Mouse (Mus musculus) midbrain, embryonic 10.5 days (tissue): ENCODE measurements around the gene Tnfaip6. TPM values are rescaled to one million over a fixed set of nuclear protein-coding genes. Genes with fewer than 3 reads are reported as not detected.
"Not testable (repeated sequence)": the region's sequence is repeated elsewhere in the genome, so short reads cannot be mapped to it uniquely, and the experiment has no call there.

Experiments
- DNase-seq: peaks from one replicate; pipeline ENCODE4 v3.0.0-alpha.2; 2017; ENCODE audit warnings: low spot score
- H3K27ac ChIP-seq: fragments of 300-500 bp; sonication (generic); replicated peaks from 2 replicates; pipeline ENCODE4 v1.5.1; 2016; ENCODE audit warnings: mild to moderate bottlenecking
- H3K27me3 ChIP-seq: fragments of 300-500 bp; sonication (generic); 2 replicates; pipeline ENCODE4 v1.6.1; 2016; ENCODE audit warnings: low read depth, mild to moderate bottlenecking; ENCODE audit not compliant: poor library complexity, severe bottlenecking
- H3K36me3 ChIP-seq: fragments of 300-500 bp; sonication (generic); 2 replicates; pipeline ENCODE4 v1.6.1; 2016; ENCODE audit warnings: mild to moderate bottlenecking, moderate library complexity
- H3K4me1 ChIP-seq: fragments of 300-500 bp; sonication (generic); 2 replicates; pipeline ENCODE4 v1.6.1; 2016
- H3K4me3 ChIP-seq: fragments of 300-500 bp; sonication (generic); 2 replicates; pipeline ENCODE4 v1.5.1; 2016; ENCODE audit warnings: mild to moderate bottlenecking, moderate library complexity
- H3K9me3 ChIP-seq: fragments of 300-500 bp; sonication (generic); replicated peaks from 2 replicates; pipeline ENCODE4 v1.6.1; 2016; ENCODE audit warnings: mild to moderate bottlenecking
- WGBS: fragments of 180-500 bp; shearing (Covaris S2); methylation state at CpG from one replicate; pipeline ENCODE4 v1.1.7; 2016; 5-methylcytosine and 5-hydroxymethylcytosine counted together
- polyA plus RNA-seq: library from polyadenylated mRNA; unstranded; fragments of >200 nt; fragmentation: Nextera tagmentation; extraction: Ambion mirVana; gene quantifications from 2 replicates; pipeline ENCODE4 v1.2.1, GENCODE M21; 2016

Gene Tnfaip6
- 19.4 and 21.6 TPM in 2 replicates for polyA plus RNA-seq

GRCm38 (mm10) chr2:52037882-52038281 lies at the start of gene Tnfaip6:
Gene Tnfaip6 (plus strand): TSS chr2:52038009.
- Histone ChIP-seq H3K9me3 (no peaks in the 10 kb centered on the region), H3K4me1 (peaks cover 23% of the 10 kb centered on the region), H3K36me3 (no peaks in the 10 kb centered on the region), H3K27me3 (no peaks in the 10 kb centered on the region; the same call in 1 of the 2 replicates), H3K4me3 (peak within 1 kb of the TSS; percentile 61), H3K27ac (peak within 1 kb of the TSS; percentile 81)
- WGBS, result 1% methylated on average over 17 of the region's 17 CpGs
- DNase-seq, result peak; percentile 52

- no peak overlapping the region for H3K4me3 ChIP-seq
- DNase-seq, result no peak
- no peaks in the 10 kb centered on the region for H3K4me1 ChIP-seq
Measured at GRCm38 (mm10) chr2:51989559-51989958, 48.2 kb upstream of the Tnfaip6 start.

GRCm38 (mm10) chr2:51991447-51991846 lies 46.4 kb upstream of the Tnfaip6 start:
- Histone ChIP-seq H3K27ac (no peak overlapping the region), H3K4me1 (no peaks in the 10 kb centered on the region), H3K36me3 (no peaks in the 10 kb centered on the region), H3K9me3 (no peaks in the 10 kb centered on the region), H3K27me3 (no peaks in the 10 kb centered on the region), H3K4me3 (no peak overlapping the region)
- DNase-seq, result no peak
- 89% methylated on average over 6 of the region's 6 CpGs for WGBS

More at GRCm38 (mm10) chr2:51989559-51989958, 48.2 kb upstream of the Tnfaip6 start:
- no peaks in the 10 kb centered on the region for H3K27me3 ChIP-seq
- no peaks in the 10 kb centered on the region for H3K9me3 ChIP-seq
- no peaks in the 10 kb centered on the region for H3K36me3 ChIP-seq
- H3K27ac ChIP-seq, result no peak overlapping the region
- 91% methylated on average over 2 of the region's 2 CpGs for WGBS

GRCm38 (mm10) chr2:51999996-52000395 lies 37.8 kb upstream of the Tnfaip6 start:
- Histone ChIP-seq H3K27ac (no peak overlapping the region), H3K4me3 (no peak overlapping the region), H3K27me3 (no peaks in the 10 kb centered on the region), H3K4me1 (no peaks in the 10 kb centered on the region), H3K9me3 (no peaks in the 10 kb centered on the region), H3K36me3 (no peaks in the 10 kb centered on the region)
- WGBS, result 65% methylated on average over 7 of the region's 7 CpGs
- DNase-seq, result no peak

GRCm38 (mm10) chr2:52001521-52001920 lies 36.3 kb upstream of the Tnfaip6 start:
- Histone ChIP-seq H3K4me1 (no peaks in the 10 kb centered on the region), H3K36me3 (no peaks in the 10 kb centered on the region), H3K4me3 (no peak overlapping the region), H3K27me3 (no peaks in the 10 kb centered on the region), H3K9me3 (no peaks in the 10 kb centered on the region), H3K27ac (no peak overlapping the region)
- DNase-seq, result no peak
- WGBS, result 94% methylated on average over 8 of the region's 8 CpGs

GRCm38 (mm10) chr2:52002299-52002698 lies 35.5 kb upstream of the Tnfaip6 start:
- H3K27me3 ChIP-seq, H3K9me3 ChIP-seq, H3K27ac ChIP-seq, H3K4me1 ChIP-seq, DNase-seq, H3K4me3 ChIP-seq, H3K36me3 ChIP-seq: not testable (repeated sequence)
- 92% methylated on average over 10 of the region's 10 CpGs for WGBS

GRCm38 (mm10) chr2:52006380-52006779 lies 31.4 kb upstream of the Tnfaip6 start:
- no peaks in the 10 kb centered on the region for H3K4me1 ChIP-seq
- no peaks in the 10 kb centered on the region for H3K27me3 ChIP-seq
- no peak for DNase-seq
- no peak overlapping the region for H3K4me3 ChIP-seq
- no peaks in the 10 kb centered on the region for H3K9me3 ChIP-seq
- H3K27ac ChIP-seq, result no peak overlapping the region
- H3K36me3 ChIP-seq, result no peaks in the 10 kb centered on the region
- 70% methylated on average over 3 of the region's 3 CpGs for WGBS

GRCm38 (mm10) chr2:52011820-52012219 lies 26.0 kb upstream of the Tnfaip6 start:
- not testable (repeated sequence) for H3K36me3 ChIP-seq, DNase-seq, H3K27ac ChIP-seq, H3K9me3 ChIP-seq, H3K27me3 ChIP-seq, H3K4me3 ChIP-seq
- WGBS, result 77% methylated on average over 3 of the region's 3 CpGs
- H3K4me1 ChIP-seq, result peaks cover 12% of the 10 kb centered on the region

GRCm38 (mm10) chr2:52013306-52013820 lies 24.4 kb upstream of the Tnfaip6 start:
- WGBS, result 78% methylated on average over 9 of the region's 9 CpGs

GRCm38 (mm10) chr2:52016361-52016760 lies 21.4 kb upstream of the Tnfaip6 start:
- Histone ChIP-seq H3K27ac (0 out of 2 replicates have a peak overlapping the region, but pooled peaks have one; percentile 19), H3K4me1 (peaks cover 15% of the 10 kb centered on the region), H3K4me3 (no peak overlapping the region), H3K36me3 (no peaks in the 10 kb centered on the region), H3K27me3 (no peaks in the 10 kb centered on the region), H3K9me3 (no peaks in the 10 kb centered on the region)
- 29% methylated on average over 7 of the region's 7 CpGs for WGBS
- no peak for DNase-seq

More at GRCm38 (mm10) chr2:52013306-52013820, 24.4 kb upstream of the Tnfaip6 start:
- no peak for DNase-seq
- no peaks in the 10 kb centered on the region for H3K27me3 ChIP-seq
- no peaks in the 10 kb centered on the region for H3K9me3 ChIP-seq
- H3K4me3 ChIP-seq, result no peak overlapping the region
- peaks cover 15% of the 10 kb centered on the region for H3K4me1 ChIP-seq
- H3K36me3 ChIP-seq, result no peaks in the 10 kb centered on the region
- H3K27ac ChIP-seq, result no peak overlapping the region

- 85% methylated on average over 4 of the region's 4 CpGs for WGBS
- Histone ChIP-seq H3K4me1 (no peaks in the 10 kb centered on the region), H3K36me3 (no peaks in the 10 kb centered on the region), H3K27me3 (no peaks in the 10 kb centered on the region), H3K9me3 (no peaks in the 10 kb centered on the region), H3K4me3 (no peak overlapping the region), H3K27ac (no peak overlapping the region)
- DNase-seq, result no peak
Measured at GRCm38 (mm10) chr2:52027061-52027460, 10.7 kb upstream of the Tnfaip6 start.

GRCm38 (mm10) chr2:52029426-52029825 lies 8.4 kb upstream of the Tnfaip6 start:
- WGBS, result 89% methylated on average over 3 of the region's 3 CpGs
- no peak overlapping the region for H3K27ac ChIP-seq
- DNase-seq, result no peak

GRCm38 (mm10) chr2:52031491-52031890 lies 6.3 kb upstream of the Tnfaip6 start:
- WGBS, result 85% methylated on average over 4 of the region's 4 CpGs
- Histone ChIP-seq H3K36me3 (no peaks in the 10 kb centered on the region), H3K27ac (no peak overlapping the region), H3K27me3 (no peaks in the 10 kb centered on the region), H3K9me3 (no peaks in the 10 kb centered on the region), H3K4me1 (no peaks in the 10 kb centered on the region), H3K4me3 (no peak overlapping the region)
- no peak for DNase-seq

More at GRCm38 (mm10) chr2:52029426-52029825, 8.4 kb upstream of the Tnfaip6 start:
- Histone ChIP-seq H3K27me3 (no peaks in the 10 kb centered on the region), H3K9me3 (no peaks in the 10 kb centered on the region), H3K36me3 (no peaks in the 10 kb centered on the region), H3K4me1 (no peaks in the 10 kb centered on the region), H3K4me3 (no peak overlapping the region)
